Mouse (Mus musculus): ENCODE measurements around the gene Wdr26. TPM values are rescaled to one million over a fixed set of nuclear protein-coding genes. Genes with fewer than 3 reads are reported as not detected.

The Wdr26 gene
- polyA plus RNA-seq (2012; fragmentation: generic; extraction: Trizol) = 10 to 100 TPM in 1 of 2 experiments, 1 to 10 TPM in 1; 7.3 to 20.4 TPM

GRCm38 (mm10) chr1:181211920-181212633, at the start of gene Wdr26:
TSS of gene Wdr26 (minus strand) at chr1:181212001.

DNA sequence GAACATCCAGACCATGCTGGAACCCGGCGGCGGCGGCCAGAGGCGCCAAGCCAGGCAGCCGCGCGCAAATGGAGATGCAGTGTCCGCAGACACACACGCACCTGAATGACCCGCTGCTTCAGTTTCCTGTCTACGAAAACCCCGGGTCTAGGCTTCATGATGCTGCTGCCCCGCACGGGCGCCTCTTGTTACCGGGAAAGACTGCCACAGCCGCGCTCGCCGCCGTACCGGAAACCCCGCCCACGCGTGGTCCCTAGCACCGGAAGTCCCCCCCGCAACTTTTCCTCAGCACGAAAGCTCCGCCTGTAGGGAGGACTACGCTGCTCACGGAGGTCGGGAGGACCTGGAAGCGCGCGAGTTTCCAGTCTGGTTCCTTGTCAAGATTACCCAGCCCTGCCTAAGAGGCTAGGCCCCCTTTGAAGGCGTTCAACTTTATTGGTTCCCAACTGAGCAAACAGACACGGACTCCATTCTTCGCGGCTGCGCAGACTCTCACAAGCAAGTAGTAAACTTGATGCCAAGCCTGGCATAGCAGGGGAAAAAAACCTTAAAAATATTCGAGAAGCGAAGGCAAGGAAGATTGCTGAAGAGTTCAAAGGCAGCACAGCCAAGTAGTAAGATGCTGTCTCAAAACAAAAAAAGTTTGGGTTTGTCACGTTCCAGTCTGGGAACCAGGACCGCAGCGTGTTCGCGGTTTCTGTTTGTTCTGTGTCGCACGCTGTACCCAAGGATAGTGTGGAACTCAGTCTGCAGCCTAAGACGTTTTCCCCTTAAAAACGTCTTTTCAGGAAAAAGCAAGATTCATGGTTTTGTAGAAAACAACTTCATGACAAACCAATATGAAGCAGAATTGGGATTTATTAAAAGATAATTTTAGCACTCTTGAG, 67.6 kb downstream of the Wdr26 start, which contains the start of the genes Nvl and Cnih4:
Gene Nvl (minus strand): TSS at position 255 of the 887 bp plus-strand sequence.
Gene Cnih4 (plus strand): TSS at position 744 of the 887 bp plus-strand sequence.

Other genes starting within 250 kb of the Wdr26 start
- gene Ephx1, start 191.1 kb downstream of the Wdr26 start, polyA plus RNA-seq (2012; fragmentation: generic; extraction: Trizol) = 100 to 1,000 TPM; 246 to 537 TPM
- gene 9130409I23Rik, start 160.8 kb downstream of the Wdr26 start, polyA plus RNA-seq (2012; fragmentation: generic; extraction: Trizol) = not detected
- 1 to 10 TPM; 1.1 to 6.3 TPM for gene Nvl, start 67.8 kb downstream of the Wdr26 start, polyA plus RNA-seq (2012; fragmentation: generic; extraction: Trizol)
- 100 to 1,000 TPM in 1 of 2 experiments, 10 to 100 TPM in 1; 44.8 to 103 TPM for gene Cnih4, start 67.3 kb downstream of the Wdr26 start, polyA plus RNA-seq (2012; fragmentation: generic; extraction: Trizol)
- under 1 TPM in 1 of 2 experiments, not detected in 1; 0.07 TPM for gene Cnih3, start 140.6 kb upstream of the Wdr26 start, polyA plus RNA-seq (2012; fragmentation: generic; extraction: Trizol)

Data from C3H10T1/2 (cell line).